Mouse (Mus musculus) monocyte, adult 5-6 weeks (primary cell): ENCODE results near the gene Serpinb6a. TPM values are rescaled to one million over a fixed set of nuclear protein-coding genes. Genes with fewer than 3 reads are reported as not detected.

Experiments
- ATAC-seq: fragments of 153-309, 156-312 bp; replicated peaks from 2 replicates; pipeline ENCODE4 v1.8.0; 2017; ENCODE audit warnings: mild to moderate bottlenecking; ENCODE audit not compliant: low TSS enrichment, insufficient number of reproducible peaks, severe bottlenecking, poor library complexity, low FRiP score
- total RNA-seq: library from RNA; stranded (forward); fragments of 200-1000, 200-491, 200-594 nt; gene quantifications from 3 replicates; pipeline ENCODE4 v1.2.3, GENCODE M21; 2017

Serpinb6a gene
- 73.1 to 121 TPM (median 104 TPM) in 3 replicates for total RNA-seq

DNA sequence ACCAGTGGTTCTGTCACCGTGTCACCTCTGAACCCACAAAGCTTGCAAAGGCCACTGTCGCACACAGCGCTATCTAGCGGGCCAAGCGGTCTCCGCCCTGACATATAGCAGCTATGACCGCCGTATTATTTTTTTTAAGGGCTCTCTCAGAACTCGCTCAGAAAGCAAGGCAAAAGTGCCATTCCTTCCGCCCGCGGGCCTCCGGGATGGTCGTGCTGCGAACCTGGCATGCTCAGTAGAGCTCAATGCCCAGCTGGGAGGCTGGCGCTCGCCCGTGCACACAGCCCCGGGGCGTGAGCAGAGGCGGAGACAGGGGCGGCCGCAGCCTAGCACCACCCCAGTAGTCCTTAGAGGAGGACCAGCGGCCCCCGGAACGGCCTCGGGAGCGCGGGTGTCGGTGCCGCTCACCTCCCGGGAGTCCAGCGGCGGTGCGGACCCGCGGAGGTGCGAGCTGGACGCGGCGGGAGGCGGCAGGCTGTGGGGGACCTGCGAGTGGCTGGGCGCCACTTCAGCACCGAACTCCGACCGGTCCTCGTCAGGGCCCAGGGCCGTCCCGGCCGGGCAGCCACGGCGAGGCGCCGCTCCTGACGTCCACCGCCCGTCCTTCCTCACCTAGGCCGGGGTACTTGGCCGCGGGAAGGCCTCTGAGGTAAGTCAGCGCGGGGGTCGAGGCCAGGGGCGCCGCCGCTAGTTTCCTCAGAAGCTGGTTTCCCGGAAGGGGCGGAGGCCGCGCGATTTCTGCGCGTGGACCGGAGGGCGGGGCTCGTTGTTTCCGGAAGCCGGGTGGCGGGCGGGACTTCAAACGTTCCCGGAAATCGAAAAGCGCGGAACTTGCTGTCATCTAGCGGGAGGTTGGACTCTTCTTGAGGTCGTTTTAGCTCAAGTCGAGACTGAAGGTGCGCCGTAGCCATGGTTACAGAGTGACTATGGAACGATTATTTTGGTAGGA is at the start of gene Serpinb6a, which contains the start of gene Ripk1:
Gene Serpinb6a, minus strand, starts transcription at position 737 of the 949 bp plus-strand sequence.
Gene Ripk1, plus strand, starts transcription at position 306 of the 949 bp plus-strand sequence.
- peak; percentile 82 for ATAC-seq

DNA sequence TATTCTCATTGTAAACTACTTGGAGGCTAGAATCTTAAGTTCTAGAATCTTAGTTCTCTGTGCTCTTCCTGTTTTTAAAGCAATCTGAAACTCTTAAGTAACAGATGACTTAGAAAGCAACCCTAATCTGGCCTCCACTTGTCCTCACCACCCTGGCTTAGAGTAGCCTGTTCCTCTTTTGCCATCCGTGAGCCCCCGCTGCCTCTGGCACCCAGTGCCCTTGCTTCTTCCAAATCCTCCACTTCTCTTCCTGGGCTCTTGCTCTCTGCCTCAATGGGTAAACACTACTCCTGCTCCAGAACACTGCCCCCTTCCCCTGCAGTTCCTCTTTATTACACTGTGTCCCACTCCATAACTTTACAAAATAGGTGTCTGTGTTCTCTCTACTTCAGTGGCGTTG is 49.1 kb upstream of the Serpinb6a start:
- ATAC-seq, result peak; percentile 59

DNA sequence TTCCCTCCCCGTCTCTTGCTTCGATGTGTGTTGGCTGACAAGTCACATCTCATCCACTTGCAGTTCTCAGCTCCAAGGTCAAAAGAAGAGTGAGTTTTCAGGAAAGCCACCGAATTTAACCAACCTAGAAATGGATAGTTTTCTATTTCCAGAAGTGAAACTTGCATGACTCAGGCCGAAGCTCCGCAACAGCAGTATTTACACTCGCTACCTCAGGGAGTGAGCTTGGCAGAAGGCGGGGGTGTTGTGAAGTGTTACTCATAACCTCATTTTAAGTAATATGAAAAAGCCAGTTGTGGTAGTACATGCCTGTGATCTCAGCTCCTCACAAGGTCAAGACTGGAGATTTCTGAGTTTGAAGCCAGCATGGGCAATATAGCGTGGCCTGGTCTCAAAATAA is 47.9 kb upstream of the Serpinb6a start:
- ATAC-seq, result peak; percentile 55

GRCm38 (mm10) chr13:34047526-34047925 is 44.9 kb upstream of the Serpinb6a start:
- ATAC-seq, result no peak

GRCm38 (mm10) chr13:34046421-34047012 is 43.9 kb upstream of the Serpinb6a start:
- ATAC-seq, result peak; percentile 71; the same call in 1 of the 2 replicates

DNA sequence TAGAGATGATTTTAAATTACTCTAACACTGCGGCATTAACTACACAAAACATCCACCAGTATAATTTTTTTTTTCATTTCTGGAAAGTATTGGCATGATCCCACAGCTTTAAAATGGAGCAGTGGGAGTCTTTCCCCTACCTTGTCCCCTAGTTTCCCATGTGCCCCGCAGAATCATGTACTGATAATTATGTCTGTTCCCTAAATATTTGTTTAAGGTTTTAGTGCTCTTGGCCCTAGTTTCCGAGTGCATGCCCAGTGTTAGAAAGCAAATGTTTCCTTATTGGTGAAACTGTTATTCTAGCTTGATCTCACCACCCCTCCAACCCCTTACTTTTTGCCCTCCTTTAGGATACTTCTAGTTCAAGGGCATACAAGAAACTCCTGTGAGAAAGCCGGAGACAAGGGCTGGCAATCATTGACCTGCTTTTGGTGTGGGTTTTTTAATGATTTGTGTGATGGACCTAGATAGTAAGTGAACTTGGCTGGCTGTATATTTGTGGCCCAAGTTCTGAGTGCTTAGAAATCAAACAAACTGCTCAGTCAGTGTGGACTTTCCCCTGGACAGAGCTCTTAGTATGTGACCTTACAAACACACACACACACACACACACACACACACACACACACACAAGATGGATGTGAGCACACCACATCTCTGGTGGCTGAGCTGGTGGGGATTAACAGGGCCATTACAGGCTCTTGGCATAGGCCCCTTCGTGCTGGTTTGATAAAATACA is 43.1 kb upstream of the Serpinb6a start:
- ATAC-seq, result no peak

- no peak; the same call in 1 of the 2 replicates for ATAC-seq
These were observed 41.3 kb upstream of the Serpinb6a start for GRCm38 (mm10) chr13:34043716-34044393.

DNA sequence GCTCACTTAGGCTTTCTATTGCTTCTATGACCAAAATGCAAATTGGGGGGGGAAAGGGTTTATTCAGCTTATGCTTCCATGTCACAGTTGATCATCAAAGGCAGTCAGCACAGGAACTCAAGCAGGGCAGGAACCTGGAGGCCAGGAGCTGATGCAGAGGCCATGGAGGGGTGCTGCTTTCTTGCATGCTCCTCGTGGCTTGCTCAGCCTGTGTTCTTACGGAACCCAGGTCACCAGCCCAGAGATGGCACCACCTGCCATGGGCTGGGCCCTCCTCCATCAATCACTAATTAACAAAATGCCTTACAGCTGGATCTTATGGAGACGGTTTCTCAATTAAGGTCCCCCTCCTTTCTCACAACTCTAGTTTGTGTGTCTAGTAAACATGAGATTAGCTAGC is 37.5 kb upstream of the Serpinb6a start:
- no peak for ATAC-seq

GRCm38 (mm10) chr13:34038901-34039341 is 36.3 kb upstream of the Serpinb6a start:
- ATAC-seq, result no peak

DNA sequence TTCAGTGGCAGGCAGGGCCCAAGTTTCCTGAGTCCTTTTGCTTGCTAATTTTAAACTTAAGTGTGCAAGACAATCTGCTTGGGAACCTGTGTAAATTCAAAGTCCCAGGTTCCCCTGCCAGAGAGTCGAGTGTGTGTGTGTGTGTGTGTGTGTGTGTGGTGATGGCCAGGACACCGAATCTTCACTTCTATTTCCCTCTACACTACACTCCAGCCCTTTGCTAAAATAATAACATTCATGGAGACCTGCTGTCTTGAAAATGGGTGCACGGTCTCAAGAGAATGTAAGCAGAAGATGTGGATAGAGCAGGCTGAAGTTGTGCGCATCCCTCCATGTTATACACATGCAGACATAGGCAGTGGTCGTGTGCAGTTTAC is 35.5 kb upstream of the Serpinb6a start:
- ATAC-seq, result no peak

DNA sequence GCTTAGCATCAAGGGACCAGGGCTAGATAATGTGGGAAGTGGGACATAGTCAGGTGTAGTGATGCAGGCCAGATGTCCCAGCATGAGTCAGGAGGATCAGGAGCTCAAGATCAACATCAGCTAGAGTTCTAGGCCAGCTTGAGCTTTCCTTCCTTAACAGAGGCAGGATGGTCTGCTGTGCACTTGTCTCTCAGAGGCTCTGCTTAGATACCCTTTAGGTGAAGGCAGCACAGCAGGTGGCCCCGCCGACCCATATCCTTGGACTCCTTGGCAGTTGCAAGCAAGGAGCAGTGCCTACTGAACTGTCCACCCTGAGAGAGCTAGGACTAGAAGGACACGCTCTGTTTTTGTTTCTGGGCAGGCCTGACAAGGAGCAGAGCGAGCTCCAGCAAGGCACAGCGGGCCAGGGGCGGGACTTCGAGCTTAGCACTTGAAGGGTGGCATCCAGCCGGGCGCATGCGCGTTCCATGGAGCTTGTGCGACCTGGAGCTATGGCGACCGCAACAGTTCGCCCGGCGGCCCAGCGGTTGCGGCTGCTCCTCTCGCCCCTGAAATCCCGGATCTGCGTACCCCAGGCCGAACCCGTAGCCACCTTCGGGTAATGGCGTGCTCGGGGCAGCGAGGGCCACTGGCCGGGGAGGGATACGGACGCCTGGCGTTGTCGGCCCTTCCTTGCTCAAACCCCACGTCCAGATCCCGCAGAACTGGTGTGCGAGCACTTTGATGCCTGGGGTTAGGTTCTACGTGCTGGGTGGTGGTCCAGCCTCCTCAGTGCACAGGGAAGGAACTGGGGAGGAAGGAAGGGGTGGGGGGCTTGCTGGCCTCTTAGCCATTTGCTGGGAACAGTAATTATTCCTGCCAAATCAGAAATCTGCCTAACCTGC is 34.8 kb upstream of the Serpinb6a start, which contains the start of gene Bphl:
Gene Bphl, plus strand, starts transcription at position 426 of the 884 bp plus-strand sequence.
- ATAC-seq, result peak; percentile 84

GRCm38 (mm10) chr13:34036726-34037125 is 34.1 kb upstream of the Serpinb6a start:
- no peak for ATAC-seq

GRCm38 (mm10) chr13:34035424-34035823 is 32.8 kb upstream of the Serpinb6a start:
- ATAC-seq, result no peak

DNA sequence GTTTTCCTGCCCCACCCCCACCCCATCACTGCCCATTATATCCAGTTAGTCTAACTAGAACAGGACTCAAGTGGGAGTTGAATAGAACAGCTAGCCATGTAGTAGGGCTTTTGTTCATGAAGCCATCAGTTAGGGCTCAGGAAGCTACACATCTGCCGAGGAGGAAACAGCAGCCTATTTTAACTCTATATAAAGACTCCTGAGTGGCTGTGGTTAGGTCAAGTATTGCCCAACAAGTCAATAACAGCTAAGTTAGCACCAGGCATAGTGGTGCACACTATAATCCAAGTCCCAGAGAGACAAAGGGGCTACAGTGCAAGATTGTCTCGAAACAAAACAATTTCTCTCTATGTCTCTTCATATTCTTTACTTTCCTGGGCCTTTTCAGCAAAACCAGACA is 29.4 kb upstream of the Serpinb6a start:
- no peak for ATAC-seq

- ATAC-seq, result no peak
These were observed 19.4 kb upstream of the Serpinb6a start for GRCm38 (mm10) chr13:34021998-34022397.

DNA sequence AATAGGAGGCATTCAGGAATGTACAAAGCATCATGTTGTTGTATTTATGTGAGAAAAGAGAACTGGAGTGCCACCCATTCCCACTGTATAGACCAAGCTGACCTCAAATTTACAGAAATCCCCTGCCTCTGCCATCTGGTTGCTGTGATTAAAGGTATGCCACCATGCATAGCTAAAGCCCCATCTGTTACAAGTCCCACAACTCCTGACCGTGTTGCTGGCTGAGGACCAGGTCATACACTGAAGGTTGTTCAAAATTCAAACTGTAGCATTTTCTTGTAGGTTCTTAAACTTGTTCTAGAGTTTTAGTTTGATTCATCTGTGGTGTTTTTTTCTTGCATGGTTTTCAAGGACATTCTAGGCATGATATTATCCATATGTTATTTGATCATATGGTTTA is 15.9 kb upstream of the Serpinb6a start:
- ATAC-seq, result no peak

- ATAC-seq, result no peak
These were observed 14.5 kb upstream of the Serpinb6a start for GRCm38 (mm10) chr13:34016927-34017569.
